Mouse (Mus musculus) embryonic facial prominence, embryonic 11.5 days (tissue): ENCODE results near the gene Ppil1. TPM values are rescaled to one million over a fixed set of nuclear protein-coding genes. Genes with fewer than 3 reads are reported as not detected.
A peak's percentile ranks its signal among the peaks of the same experiment; 100 is the strongest.

Experiments
- ATAC-seq: fragments of 200-750 bp; cut with Nextera tagmentation; replicated peaks from 2 replicates; pipeline ENCODE4 v1.8.0; 2017; ENCODE audit warnings: low read depth; ENCODE audit not compliant: insufficient number of reproducible peaks, low FRiP score, low TSS enrichment
- DNase-seq: peaks from one replicate; pipeline ENCODE4 v3.0.0-alpha.2; 2015; ENCODE audit warnings: low spot score
- H3K27ac ChIP-seq: fragments of 300-500 bp; sonication (generic); replicated peaks from 2 replicates; pipeline ENCODE4 v1.5.1; 2014; ENCODE audit warnings: mild to moderate bottlenecking, low read depth, low read length, control low read depth
- H3K27me3 ChIP-seq: fragments of 300-500 bp; sonication (generic); 2 replicates; pipeline ENCODE4 v1.6.1; 2014; ENCODE audit warnings: mild to moderate bottlenecking, low read length, moderate library complexity, mixed read lengths; ENCODE audit not compliant: control insufficient read depth, insufficient read depth
- H3K36me3 ChIP-seq: fragments of 300-500 bp; sonication (generic); replicated peaks from 2 replicates; pipeline ENCODE4 v1.6.1; 2014; ENCODE audit warnings: low read depth, mild to moderate bottlenecking, low read length, moderate library complexity, mixed read lengths; ENCODE audit not compliant: control insufficient read depth, insufficient read depth
- H3K4me1 ChIP-seq: fragments of 300-500 bp; sonication (generic); 2 replicates; pipeline ENCODE4 v1.6.1; 2014; ENCODE audit warnings: low read length, mixed read lengths; ENCODE audit not compliant: control insufficient read depth, insufficient read depth
- H3K4me2 ChIP-seq: fragments of 300-500 bp; sonication (generic); 2 replicates; pipeline ENCODE4 v1.6.1; 2014; ENCODE audit warnings: low read depth, mild to moderate bottlenecking, control low read depth, low read length, moderate library complexity
- H3K4me3 ChIP-seq: fragments of 300-500 bp; sonication (generic); 2 replicates; pipeline ENCODE4 v1.5.1; 2014; ENCODE audit warnings: low read depth, low read length, control low read depth
- H3K9ac ChIP-seq: fragments of 300-500 bp; sonication (generic); replicated peaks from 2 replicates; pipeline ENCODE4 v1.6.1; 2014; ENCODE audit warnings: mild to moderate bottlenecking, control low read depth, low read length
- H3K9me3 ChIP-seq: fragments of 300-500 bp; sonication (generic); replicated peaks from 2 replicates; pipeline ENCODE4 v1.6.1; 2016; ENCODE audit warnings: mild to moderate bottlenecking, low read length, inconsistent platforms, mixed read lengths; ENCODE audit not compliant: control insufficient read depth
- WGBS: fragments of 180-500 bp; shearing (Covaris S2); extraction: QIAGEN DNeasy Blood & Tissue Kit; methylation state at CpG from one replicate; pipeline ENCODE4 v1.1.7; 2014; 5-methylcytosine and 5-hydroxymethylcytosine counted together
- polyA plus RNA-seq: library from polyadenylated mRNA; unstranded; fragments of >200 nt; fragmentation: Nextera tagmentation; extraction: Ambion mirVana; gene quantifications from 2 replicates; pipeline ENCODE4 v1.2.1, GENCODE M21; 2014

Ppil1 gene
- polyA plus RNA-seq, 1 experiment from 2014 or later, result 177 TPM

- Histone ChIP-seq H3K27me3 (no peaks in the 10 kb centered on the region), H3K4me2 (no peak overlapping the region; the same call in 1 of the 2 replicates), H3K9ac (peak overlapping the region; percentile 64), H3K27ac (peak overlapping the region; percentile 67), H3K4me3 (no peak overlapping the region), H3K36me3 (no peaks in the 10 kb centered on the region; the same call in 1 of the 2 replicates), H3K4me1 (peaks cover 9% of the 10 kb centered on the region), H3K9me3 (no peaks in the 10 kb centered on the region)
- no peak for ATAC-seq
- WGBS, result 90% methylated on average over 5 of the region's 5 CpGs
- no peak for DNase-seq
Measured at GRCm38 (mm10) chr17:29264760-29265159, 774 bp upstream of the Ppil1 start.

GRCm38 (mm10) chr17:29263417-29263816, 569 bp downstream of the Ppil1 start:
- Histone ChIP-seq H3K27me3 (no peaks in the 10 kb centered on the region), H3K4me2 (peak overlapping the region; percentile 67), H3K9ac (peak overlapping the region; percentile 64), H3K4me3 (peak overlapping the region; percentile 72), H3K4me1 (peaks cover 7% of the 10 kb centered on the region), H3K36me3 (no peaks in the 10 kb centered on the region; the same call in 1 of the 2 replicates), H3K9me3 (no peaks in the 10 kb centered on the region), H3K27ac (peak overlapping the region; percentile 96)
- ATAC-seq (0 out of 2 replicates have a peak, but pooled peaks have one; percentile 1), DNase-seq (no peak)
- under 1% methylated on average over 14 of the region's 14 CpGs for WGBS

- Histone ChIP-seq H3K27ac (no peak overlapping the region), H3K36me3 (no peaks in the 10 kb centered on the region; the same call in 1 of the 2 replicates), H3K4me2 (no peak overlapping the region), H3K27me3 (no peaks in the 10 kb centered on the region), H3K9me3 (no peaks in the 10 kb centered on the region), H3K4me3 (no peak overlapping the region), H3K9ac (no peak overlapping the region), H3K4me1 (peaks cover 7% of the 10 kb centered on the region)
- no peak for ATAC-seq
- WGBS, result 46% methylated on average over 2 of the region's 2 CpGs
- DNase-seq, result no peak
Measured at GRCm38 (mm10) chr17:29262259-29262649, 1.7 kb downstream of the Ppil1 start.

- DNase-seq (no peak), ATAC-seq (no peak)
- H3K27me3 ChIP-seq, result no peaks in the 10 kb centered on the region
- no peak overlapping the region for H3K9ac ChIP-seq
- no peaks in the 10 kb centered on the region; the same call in 1 of the 2 replicates for H3K36me3 ChIP-seq
- H3K4me1 ChIP-seq, result peaks cover 7% of the 10 kb centered on the region
- H3K4me2 ChIP-seq, result no peak overlapping the region
- no peak overlapping the region for H3K27ac ChIP-seq
- no peaks in the 10 kb centered on the region for H3K9me3 ChIP-seq
- 91% methylated on average over 22 of the region's 22 CpGs for WGBS
- no peak overlapping the region for H3K4me3 ChIP-seq
Measured at GRCm38 (mm10) chr17:29261603-29262258, 2.3 kb downstream of the Ppil1 start.

- H3K27me3 ChIP-seq, result no peaks in the 10 kb centered on the region
- no peak overlapping the region for H3K4me3 ChIP-seq
- DNase-seq (no peak), ATAC-seq (no peak)
- H3K9ac ChIP-seq, result no peak overlapping the region
- no peaks in the 10 kb centered on the region for H3K9me3 ChIP-seq
- H3K27ac ChIP-seq, result no peak overlapping the region
- peaks cover 7% of the 10 kb centered on the region for H3K4me1 ChIP-seq
- 87% methylated on average over 15 of the region's 15 CpGs for WGBS
- no peaks in the 10 kb centered on the region; the same call in 1 of the 2 replicates for H3K36me3 ChIP-seq
- no peak overlapping the region for H3K4me2 ChIP-seq
Measured at GRCm38 (mm10) chr17:29260501-29260900, 3.5 kb downstream of the Ppil1 start.

GRCm38 (mm10) chr17:29259489-29259888, 4.5 kb downstream of the Ppil1 start:
- Histone ChIP-seq H3K27ac (no peak overlapping the region), H3K36me3 (no peaks in the 10 kb centered on the region; the same call in 1 of the 2 replicates), H3K4me1 (peaks cover 5% of the 10 kb centered on the region), H3K9ac (peak overlapping the region; percentile 13; the same call in 1 of the 2 replicates), H3K9me3 (no peaks in the 10 kb centered on the region), H3K27me3 (no peaks in the 10 kb centered on the region), H3K4me3 (no peak overlapping the region), H3K4me2 (no peak overlapping the region)
- WGBS, result 11% methylated on average over 3 of the region's 3 CpGs
- DNase-seq, result peak; percentile 81
- no peak for ATAC-seq

- H3K27ac ChIP-seq, result no peak overlapping the region
- no peak for ATAC-seq
- H3K9me3 ChIP-seq, result no peaks in the 10 kb centered on the region
- H3K9ac ChIP-seq, result no peak overlapping the region
- DNase-seq, result no peak
- H3K4me2 ChIP-seq, result no peak overlapping the region
- H3K4me1 ChIP-seq, result peaks cover 3% of the 10 kb centered on the region
- 96% methylated on average over 2 of the region's 2 CpGs for WGBS
- no peak overlapping the region for H3K4me3 ChIP-seq
- H3K36me3 ChIP-seq, result peaks cover 3% of the 10 kb centered on the region; the same call in 1 of the 2 replicates
- H3K27me3 ChIP-seq, result no peaks in the 10 kb centered on the region
Measured at GRCm38 (mm10) chr17:29258921-29259320, 5.1 kb downstream of the Ppil1 start.

- 62% methylated on average over 10 of the region's 10 CpGs for WGBS
- ATAC-seq, result no peak
- Histone ChIP-seq H3K36me3 (peaks cover 3% of the 10 kb centered on the region; the same call in 1 of the 2 replicates), H3K27ac (no peak overlapping the region), H3K9me3 (no peaks in the 10 kb centered on the region), H3K27me3 (no peaks in the 10 kb centered on the region), H3K4me3 (no peak overlapping the region), H3K9ac (no peak overlapping the region), H3K4me2 (no peak overlapping the region), H3K4me1 (peaks cover 3% of the 10 kb centered on the region)
- no peak for DNase-seq
Measured at GRCm38 (mm10) chr17:29258025-29258558, 5.9 kb downstream of the Ppil1 start.
